Mouse (Mus musculus): Measurements from ENCODE around the gene Scnn1g. TPM values are rescaled to one million over a fixed set of nuclear protein-coding genes. Genes with fewer than 3 reads are reported as not detected.

Scnn1g gene
- polyA plus RNA-seq, 1 experiment from 2014 or later = 14.8 TPM

DNA sequence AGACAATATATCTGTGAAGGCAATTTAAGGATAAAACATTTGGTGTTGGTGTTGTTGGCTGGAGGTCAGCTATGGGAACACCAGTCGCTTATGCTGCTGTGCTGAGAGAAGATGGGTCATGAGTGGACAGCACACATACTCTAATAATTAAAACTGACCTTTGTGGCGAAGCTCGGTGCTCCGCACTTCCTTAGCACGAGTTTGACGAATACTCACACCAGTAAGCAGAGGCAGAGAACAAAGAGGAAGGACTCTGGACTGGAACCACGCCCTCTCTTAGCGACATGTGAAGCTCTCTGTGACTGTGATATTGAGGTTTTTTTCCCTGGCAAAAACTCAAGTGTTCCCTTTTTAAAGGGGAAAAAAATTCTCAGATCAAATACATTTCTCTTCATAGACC lies 20.5 kb downstream of the Scnn1g start:
- no peak overlapping the region for H3K4me2 ChIP-seq (replicated peaks; ENCODE audit: low read depth, low read length)
- H3K9me3 ChIP-seq (ENCODE audit: control insufficient read depth, low read length) = no peaks in the 10 kb centered on the region
- no peaks in the 10 kb centered on the region; the same call in 1 of the 2 replicates for H3K27me3 ChIP-seq (ENCODE audit: control insufficient read depth, insufficient read depth, low read length)
- no peak for ATAC-seq (ENCODE audit: low FRiP score, low TSS enrichment)
- H3K4me3 ChIP-seq (ENCODE audit: low read length) = no peak overlapping the region
- no peak overlapping the region for H3K9ac ChIP-seq (ENCODE audit: low read depth, low read length)
- H3K4me1 ChIP-seq (ENCODE audit: control insufficient read depth, insufficient read depth, low read length) = no peaks in the 10 kb centered on the region
- no peaks in the 10 kb centered on the region for H3K36me3 ChIP-seq (ENCODE audit: control insufficient read depth, insufficient read depth, low read length)
- 68% methylated on average over 8 of the region's 8 CpGs for WGBS
- H3K27ac ChIP-seq (ENCODE audit: low read depth, low read length) = no peak overlapping the region

- ATAC-seq (ENCODE audit: low FRiP score, low TSS enrichment) = no peak
- Histone ChIP-seq H3K27me3 (ENCODE audit: control insufficient read depth, insufficient read depth, low read length) (no peaks in the 10 kb centered on the region), H3K4me1 (ENCODE audit: control insufficient read depth, insufficient read depth, low read length) (no peaks in the 10 kb centered on the region), H3K4me3 (ENCODE audit: low read length) (no peak overlapping the region), H3K36me3 (ENCODE audit: control insufficient read depth, insufficient read depth, low read length) (no peaks in the 10 kb centered on the region; the same call in 1 of the 2 replicates), H3K27ac (ENCODE audit: low read depth, low read length) (no peak overlapping the region), H3K9me3 (ENCODE audit: control insufficient read depth, low read length) (no peaks in the 10 kb centered on the region), H3K4me2 (replicated peaks; ENCODE audit: low read depth, low read length) (no peak overlapping the region), H3K9ac (ENCODE audit: low read depth, low read length) (no peak overlapping the region)
- WGBS = 91% methylated on average over 4 of the region's 4 CpGs
Measured at GRCm38 (mm10) chr7:121763328-121763727, 29.0 kb downstream of the Scnn1g start.

GRCm38 (mm10) chr7:121767900-121768299 lies 33.6 kb downstream of the Scnn1g start:
- no peak; the same call in 1 of the 2 replicates for ATAC-seq (ENCODE audit: low FRiP score, low TSS enrichment)
- Histone ChIP-seq H3K36me3 (ENCODE audit: control insufficient read depth, insufficient read depth, low read length) (no peaks in the 10 kb centered on the region; the same call in 1 of the 2 replicates), H3K27ac (ENCODE audit: low read depth, low read length) (no peak overlapping the region), H3K9me3 (ENCODE audit: control insufficient read depth, low read length) (no peaks in the 10 kb centered on the region), H3K9ac (ENCODE audit: low read depth, low read length) (no peak overlapping the region), H3K4me1 (ENCODE audit: control insufficient read depth, insufficient read depth, low read length) (no peaks in the 10 kb centered on the region), H3K4me3 (ENCODE audit: low read length) (no peak overlapping the region), H3K27me3 (ENCODE audit: control insufficient read depth, insufficient read depth, low read length) (no peaks in the 10 kb centered on the region), H3K4me2 (replicated peaks; ENCODE audit: low read depth, low read length) (no peak overlapping the region)
- 76% methylated on average over 3 of the region's 3 CpGs for WGBS

DNA sequence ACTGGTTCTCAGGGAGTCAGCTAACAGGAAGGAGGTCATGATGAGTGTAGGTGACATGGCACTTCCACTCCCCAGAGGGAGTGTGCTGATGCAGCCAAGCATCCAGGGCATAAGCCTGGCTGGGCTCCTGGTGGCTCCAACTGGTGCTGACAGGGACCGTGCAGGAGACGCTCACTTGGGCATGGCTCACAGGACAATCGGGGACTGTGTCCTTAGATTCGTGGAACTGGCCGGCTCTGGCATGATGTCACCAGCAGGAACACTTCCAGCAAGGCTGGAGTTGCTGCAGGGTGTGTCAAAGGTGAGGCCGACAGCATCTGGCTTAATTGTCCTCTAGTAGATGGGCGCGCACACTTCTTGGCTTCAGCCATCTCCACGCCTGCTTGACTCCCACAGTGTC lies 34.7 kb downstream of the Scnn1g start:
- H3K36me3 ChIP-seq (ENCODE audit: control insufficient read depth, insufficient read depth, low read length) = no peaks in the 10 kb centered on the region; the same call in 1 of the 2 replicates
- 77% methylated on average over 9 of the region's 9 CpGs for WGBS

GRCm38 (mm10) chr7:121778553-121778952 lies 44.3 kb downstream of the Scnn1g start:
- Histone ChIP-seq H3K9me3 (ENCODE audit: control insufficient read depth, low read length) (no peaks in the 10 kb centered on the region), H3K4me2 (replicated peaks; ENCODE audit: low read depth, low read length) (no peak overlapping the region), H3K4me1 (ENCODE audit: control insufficient read depth, insufficient read depth, low read length) (no peaks in the 10 kb centered on the region), H3K27ac (ENCODE audit: low read depth, low read length) (no peak overlapping the region), H3K4me3 (ENCODE audit: low read length) (no peak overlapping the region), H3K9ac (ENCODE audit: low read depth, low read length) (no peak overlapping the region), H3K36me3 (ENCODE audit: control insufficient read depth, insufficient read depth, low read length) (no peaks in the 10 kb centered on the region), H3K27me3 (ENCODE audit: control insufficient read depth, insufficient read depth, low read length) (no peaks in the 10 kb centered on the region)
- WGBS = 59% methylated on average over 1 of the region's 1 CpGs
- ATAC-seq (ENCODE audit: low FRiP score, low TSS enrichment) = no peak

More for the DNA sequence above, 34.7 kb downstream of the Scnn1g start:
- H3K27me3 ChIP-seq (ENCODE audit: control insufficient read depth, insufficient read depth, low read length) = no peaks in the 10 kb centered on the region
- H3K4me3 ChIP-seq (ENCODE audit: low read length) = no peak overlapping the region
- H3K4me2 ChIP-seq (replicated peaks; ENCODE audit: low read depth, low read length) = no peak overlapping the region
- H3K9ac ChIP-seq (ENCODE audit: low read depth, low read length) = no peak overlapping the region
- no peaks in the 10 kb centered on the region for H3K4me1 ChIP-seq (ENCODE audit: control insufficient read depth, insufficient read depth, low read length)
- no peak overlapping the region for H3K27ac ChIP-seq (ENCODE audit: low read depth, low read length)
- H3K9me3 ChIP-seq (ENCODE audit: control insufficient read depth, low read length) = no peaks in the 10 kb centered on the region
- no peak for ATAC-seq (ENCODE audit: low FRiP score, low TSS enrichment)

GRCm38 (mm10) chr7:121778980-121779379 lies 44.7 kb downstream of the Scnn1g start:
- ATAC-seq (ENCODE audit: low FRiP score, low TSS enrichment) = no peak
- no peak overlapping the region for H3K27ac ChIP-seq (ENCODE audit: low read depth, low read length)

DNA sequence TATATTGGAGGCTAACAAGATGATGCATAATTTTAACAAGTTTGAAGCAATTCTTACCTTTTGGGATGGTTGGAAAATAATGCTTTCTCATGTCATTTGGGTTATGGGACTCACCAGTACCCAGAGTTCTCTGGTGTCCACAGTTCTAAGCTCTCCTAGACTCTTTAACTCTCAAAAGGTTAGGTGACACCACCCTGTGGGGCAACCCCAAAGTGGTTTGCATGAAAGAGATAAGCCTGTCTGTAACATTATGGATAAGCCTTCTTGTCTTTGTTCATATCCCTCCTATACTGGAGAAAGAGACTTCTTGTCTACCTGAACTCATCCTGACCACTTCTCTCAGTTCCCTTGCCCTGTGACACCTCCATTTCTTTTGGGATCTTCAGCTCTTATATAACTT lies 45.1 kb downstream of the Scnn1g start:
- no peaks in the 10 kb centered on the region for H3K9me3 ChIP-seq (ENCODE audit: control insufficient read depth, low read length)

More at GRCm38 (mm10) chr7:121778980-121779379, 44.7 kb downstream of the Scnn1g start:
- Histone ChIP-seq H3K9me3 (ENCODE audit: control insufficient read depth, low read length) (no peaks in the 10 kb centered on the region), H3K9ac (ENCODE audit: low read depth, low read length) (no peak overlapping the region), H3K27me3 (ENCODE audit: control insufficient read depth, insufficient read depth, low read length) (no peaks in the 10 kb centered on the region), H3K36me3 (ENCODE audit: control insufficient read depth, insufficient read depth, low read length) (no peaks in the 10 kb centered on the region), H3K4me3 (ENCODE audit: low read length) (no peak overlapping the region), H3K4me1 (ENCODE audit: control insufficient read depth, insufficient read depth, low read length) (no peaks in the 10 kb centered on the region), H3K4me2 (replicated peaks; ENCODE audit: low read depth, low read length) (no peak overlapping the region)
- 64% methylated on average over 3 of the region's 3 CpGs for WGBS

DNA sequence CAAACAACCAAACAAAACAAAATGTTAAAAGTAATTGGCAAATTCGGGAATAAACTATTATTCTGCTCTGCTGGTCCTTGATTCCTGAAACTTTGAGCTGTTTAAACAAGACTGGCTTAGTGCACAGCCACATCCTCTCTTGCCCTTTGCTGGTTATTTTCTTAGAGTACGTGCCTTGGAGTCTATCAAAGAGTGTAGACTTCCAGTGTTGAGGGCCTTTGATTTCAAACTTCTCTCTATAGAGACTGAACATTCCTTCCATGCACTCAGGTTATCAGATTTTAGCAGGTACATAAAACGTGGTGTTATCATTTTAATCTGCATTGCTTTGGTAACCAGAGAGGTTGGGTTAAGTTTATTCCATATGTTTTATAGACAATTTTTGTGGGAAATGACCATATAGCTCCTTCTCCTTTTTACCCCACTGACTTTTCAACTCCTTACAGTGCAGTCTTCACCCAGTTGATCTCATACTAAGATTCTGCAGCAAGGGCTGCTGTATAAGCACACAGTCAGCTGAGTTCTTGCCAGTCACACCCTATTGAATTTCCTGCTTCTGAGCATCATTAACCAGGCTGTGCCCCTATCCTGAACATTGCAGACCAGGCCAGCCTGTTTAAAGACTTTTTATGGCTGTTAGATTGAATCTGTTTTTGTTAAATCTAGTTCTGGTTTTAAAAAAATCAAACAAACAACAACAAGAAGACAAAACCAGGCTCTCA lies 48.1 kb downstream of the Scnn1g start:
- Histone ChIP-seq H3K27me3 (ENCODE audit: control insufficient read depth, insufficient read depth, low read length) (no peaks in the 10 kb centered on the region), H3K4me1 (ENCODE audit: control insufficient read depth, insufficient read depth, low read length) (no peaks in the 10 kb centered on the region), H3K9ac (ENCODE audit: low read depth, low read length) (no peak overlapping the region), H3K4me3 (ENCODE audit: low read length) (no peak overlapping the region), H3K4me2 (replicated peaks; ENCODE audit: low read depth, low read length) (no peak overlapping the region), H3K9me3 (ENCODE audit: control insufficient read depth, low read length) (no peaks in the 10 kb centered on the region), H3K27ac (ENCODE audit: low read depth, low read length) (peak overlapping the region; percentile 8; the same call in 1 of the 2 replicates), H3K36me3 (ENCODE audit: control insufficient read depth, insufficient read depth, low read length) (no peaks in the 10 kb centered on the region)
- peak; percentile 92 for ATAC-seq (ENCODE audit: low FRiP score, low TSS enrichment)
- WGBS = 43% methylated on average over 3 of the region's 3 CpGs

More for the DNA sequence above, 45.1 kb downstream of the Scnn1g start:
- no peaks in the 10 kb centered on the region for H3K4me1 ChIP-seq (ENCODE audit: control insufficient read depth, insufficient read depth, low read length)
- no peaks in the 10 kb centered on the region for H3K27me3 ChIP-seq (ENCODE audit: control insufficient read depth, insufficient read depth, low read length)
- no peak overlapping the region for H3K4me3 ChIP-seq (ENCODE audit: low read length)
- no peak overlapping the region for H3K9ac ChIP-seq (ENCODE audit: low read depth, low read length)
- H3K4me2 ChIP-seq (replicated peaks; ENCODE audit: low read depth, low read length) = no peak overlapping the region
- no peaks in the 10 kb centered on the region for H3K36me3 ChIP-seq (ENCODE audit: control insufficient read depth, insufficient read depth, low read length)
- no peak for ATAC-seq (ENCODE audit: low FRiP score, low TSS enrichment)
- H3K27ac ChIP-seq (ENCODE audit: low read depth, low read length) = no peak overlapping the region

- H3K9ac ChIP-seq (ENCODE audit: low read depth, low read length) = no peak overlapping the region
- H3K36me3 ChIP-seq (ENCODE audit: control insufficient read depth, insufficient read depth, low read length) = no peaks in the 10 kb centered on the region
- no peak overlapping the region for H3K4me2 ChIP-seq (replicated peaks; ENCODE audit: low read depth, low read length)
- H3K4me3 ChIP-seq (ENCODE audit: low read length) = no peak overlapping the region
- H3K9me3 ChIP-seq (ENCODE audit: control insufficient read depth, low read length) = no peaks in the 10 kb centered on the region
- no peak for ATAC-seq (ENCODE audit: low FRiP score, low TSS enrichment)
- WGBS = 74% methylated on average over 8 of the region's 8 CpGs
- no peaks in the 10 kb centered on the region for H3K27me3 ChIP-seq (ENCODE audit: control insufficient read depth, insufficient read depth, low read length)
- H3K27ac ChIP-seq (ENCODE audit: low read depth, low read length) = no peak overlapping the region
- no peaks in the 10 kb centered on the region for H3K4me1 ChIP-seq (ENCODE audit: control insufficient read depth, insufficient read depth, low read length)
Measured at GRCm38 (mm10) chr7:121785651-121786228, 51.5 kb downstream of the Scnn1g start.
